Mouse (Mus musculus): Measurements from ENCODE around the gene Otx1. TPM values are rescaled to one million over a fixed set of nuclear protein-coding genes. Genes with fewer than 3 reads are reported as not detected.

Otx1 gene
- polyA plus RNA-seq, 1 experiment = not detected

- no peak overlapping the region for H3K27ac ChIP-seq (ENCODE audit: insufficient read depth, low read length)
- H3K27me3 ChIP-seq (ENCODE audit: control insufficient read depth, insufficient read depth, low read length) = no peaks in the 10 kb centered on the region
- TF ChIP-seq POLR2A (IDR thresholded peaks at IDR 0.05; ENCODE audit: low read depth, low read length) (no peak), CTCF (IDR thresholded peaks at IDR 0.05; ENCODE audit: extremely low read depth, insufficient read depth, insufficient read length, insufficient replicate concordance) (no peak)
- H3K4me1 ChIP-seq (ENCODE audit: control insufficient read depth, insufficient read depth, insufficient read length) = no peaks in the 10 kb centered on the region
- WGBS = 90% methylated on average over 3 of the region's 3 CpGs
- DNase-seq (ENCODE audit: low read depth in 1 of 2, low spot score in 2 of 2) = no peak
- H3K36me3 ChIP-seq (ENCODE audit: control insufficient read depth, insufficient read depth, low read length) = no peaks in the 10 kb centered on the region
- no peak overlapping the region for H3K4me3 ChIP-seq (ENCODE audit: extremely low read depth, insufficient read depth, insufficient read length)
Observed at GRCm38 (mm10) chr11:22016341-22016740, 13.6 kb upstream of the Otx1 start.

GRCm38 (mm10) chr11:22008817-22009216 is 6.1 kb upstream of the Otx1 start:
- Histone ChIP-seq H3K4me1 (ENCODE audit: control insufficient read depth, insufficient read depth, insufficient read length) (no peaks in the 10 kb centered on the region; the same call in 1 of the 2 replicates), H3K4me3 (ENCODE audit: extremely low read depth, insufficient read depth, insufficient read length) (no peak overlapping the region), H3K27ac (ENCODE audit: insufficient read depth, low read length) (no peak overlapping the region), H3K27me3 (ENCODE audit: control insufficient read depth, insufficient read depth, low read length) (peaks cover 14% of the 10 kb centered on the region), H3K36me3 (ENCODE audit: control insufficient read depth, insufficient read depth, low read length) (no peaks in the 10 kb centered on the region)
- 52% methylated on average over 2 of the region's 2 CpGs for WGBS
- no peak for TF ChIP-seq CTCF (IDR thresholded peaks at IDR 0.05; ENCODE audit: extremely low read depth, insufficient read depth, insufficient read length, insufficient replicate concordance)
- TF ChIP-seq POLR2A (IDR thresholded peaks at IDR 0.05; ENCODE audit: low read depth, low read length) = no peak
- no peak for DNase-seq (ENCODE audit: low read depth in 1 of 2, low spot score in 2 of 2)

- no peak for TF ChIP-seq CTCF (IDR thresholded peaks at IDR 0.05; ENCODE audit: extremely low read depth, insufficient read depth, insufficient read length, insufficient replicate concordance)
- no peak for TF ChIP-seq POLR2A (IDR thresholded peaks at IDR 0.05; ENCODE audit: low read depth, low read length)
- Histone ChIP-seq H3K4me1 (ENCODE audit: control insufficient read depth, insufficient read depth, insufficient read length) (peaks cover 3% of the 10 kb centered on the region; the same call in 1 of the 2 replicates), H3K4me3 (ENCODE audit: extremely low read depth, insufficient read depth, insufficient read length) (no peak overlapping the region), H3K27me3 (ENCODE audit: control insufficient read depth, insufficient read depth, low read length) (peaks cover 19% of the 10 kb centered on the region), H3K27ac (ENCODE audit: insufficient read depth, low read length) (no peak overlapping the region), H3K36me3 (ENCODE audit: control insufficient read depth, insufficient read depth, low read length) (no peaks in the 10 kb centered on the region)
- 6% methylated on average over 10 of the region's 10 CpGs for WGBS
- DNase-seq (ENCODE audit: low read depth in 1 of 2, low spot score in 2 of 2) = no peak
Observed at GRCm38 (mm10) chr11:22008129-22008596, 5.5 kb upstream of the Otx1 start.

GRCm38 (mm10) chr11:22007781-22008110 is 5.0 kb upstream of the Otx1 start:
- Histone ChIP-seq H3K36me3 (ENCODE audit: control insufficient read depth, insufficient read depth, low read length) (no peaks in the 10 kb centered on the region), H3K4me3 (ENCODE audit: extremely low read depth, insufficient read depth, insufficient read length) (no peak overlapping the region), H3K27ac (ENCODE audit: insufficient read depth, low read length) (no peak overlapping the region), H3K27me3 (ENCODE audit: control insufficient read depth, insufficient read depth, low read length) (peaks cover 20% of the 10 kb centered on the region), H3K4me1 (ENCODE audit: control insufficient read depth, insufficient read depth, insufficient read length) (peaks cover 3% of the 10 kb centered on the region)
- WGBS = 12% methylated on average over 6 of the region's 6 CpGs
- TF ChIP-seq CTCF (IDR thresholded peaks at IDR 0.05; ENCODE audit: extremely low read depth, insufficient read depth, insufficient read length, insufficient replicate concordance) = no peak
- no peak for TF ChIP-seq POLR2A (IDR thresholded peaks at IDR 0.05; ENCODE audit: low read depth, low read length)
- no peak for DNase-seq (ENCODE audit: low read depth in 1 of 2, low spot score in 2 of 2)

GRCm38 (mm10) chr11:22007088-22007780 is 4.5 kb upstream of the Otx1 start:
- Histone ChIP-seq H3K27ac (ENCODE audit: insufficient read depth, low read length) (no peak overlapping the region), H3K27me3 (ENCODE audit: control insufficient read depth, insufficient read depth, low read length) (peaks cover 22% of the 10 kb centered on the region), H3K4me1 (ENCODE audit: control insufficient read depth, insufficient read depth, insufficient read length) (peaks cover 3% of the 10 kb centered on the region), H3K36me3 (ENCODE audit: control insufficient read depth, insufficient read depth, low read length) (no peaks in the 10 kb centered on the region), H3K4me3 (ENCODE audit: extremely low read depth, insufficient read depth, insufficient read length) (no peak overlapping the region)
- WGBS = 26% methylated on average over 20 of the region's 20 CpGs
- no peak for DNase-seq (ENCODE audit: low read depth in 1 of 2, low spot score in 2 of 2)
- TF ChIP-seq POLR2A (IDR thresholded peaks at IDR 0.05; ENCODE audit: low read depth, low read length) (no peak), CTCF (IDR thresholded peaks at IDR 0.05; ENCODE audit: extremely low read depth, insufficient read depth, insufficient read length, insufficient replicate concordance) (no peak)

- no peak for TF ChIP-seq POLR2A (IDR thresholded peaks at IDR 0.05; ENCODE audit: low read depth, low read length)
- no peak for TF ChIP-seq CTCF (IDR thresholded peaks at IDR 0.05; ENCODE audit: extremely low read depth, insufficient read depth, insufficient read length, insufficient replicate concordance)
- Histone ChIP-seq H3K4me1 (ENCODE audit: control insufficient read depth, insufficient read depth, insufficient read length) (peaks cover 8% of the 10 kb centered on the region), H3K27me3 (ENCODE audit: control insufficient read depth, insufficient read depth, low read length) (peaks cover 27% of the 10 kb centered on the region), H3K27ac (ENCODE audit: insufficient read depth, low read length) (no peak overlapping the region), H3K36me3 (ENCODE audit: control insufficient read depth, insufficient read depth, low read length) (no peaks in the 10 kb centered on the region), H3K4me3 (ENCODE audit: extremely low read depth, insufficient read depth, insufficient read length) (no peak overlapping the region)
- no peak for DNase-seq (ENCODE audit: low read depth in 1 of 2, low spot score in 2 of 2)
- 51% methylated on average over 12 of the region's 12 CpGs for WGBS
Observed at GRCm38 (mm10) chr11:22006471-22007087, 3.9 kb upstream of the Otx1 start.

All from spleen, adult 2 months (tissue).